Mouse (Mus musculus) midbrain, embryonic 16.5 days (tissue): ENCODE results near the gene Plaur. TPM values are rescaled to one million over a fixed set of nuclear protein-coding genes. Genes with fewer than 3 reads are reported as not detected.

Experiments used
- ATAC-seq: fragments of 200-750 bp; cut with Nextera tagmentation; 2 replicates; pipeline ENCODE4 v1.8.0; 2017; ENCODE audit warnings: moderate TSS enrichment
- H3K27ac ChIP-seq: fragments of 300-500 bp; sonication (generic); 2 replicates; pipeline ENCODE4 v1.5.1; 2014; ENCODE audit warnings: mild to moderate bottlenecking, low read length, mixed read lengths
- H3K27me3 ChIP-seq: fragments of 300-500 bp; sonication (generic); 2 replicates; pipeline ENCODE4 v1.6.1; 2014; ENCODE audit warnings: low read depth, low read length, mixed read lengths; ENCODE audit not compliant: control insufficient read depth, insufficient read depth
- H3K36me3 ChIP-seq: fragments of 300-500 bp; sonication (generic); 2 replicates; pipeline ENCODE4 v1.6.1; 2014; ENCODE audit warnings: mild to moderate bottlenecking, low read length, moderate library complexity, mixed read lengths; ENCODE audit not compliant: control insufficient read depth, insufficient read depth
- H3K4me1 ChIP-seq: fragments of 300-500 bp; sonication (generic); 2 replicates; pipeline ENCODE4 v1.6.1; 2014; ENCODE audit warnings: mild to moderate bottlenecking, low read length, mixed read lengths; ENCODE audit not compliant: control insufficient read depth, insufficient read depth
- H3K4me2 ChIP-seq: fragments of 300-500 bp; sonication (generic); 2 replicates; pipeline ENCODE4 v1.6.1; 2014; ENCODE audit warnings: mild to moderate bottlenecking, low read length, mixed read lengths
- H3K4me3 ChIP-seq: fragments of 300-500 bp; sonication (generic); 2 replicates; pipeline ENCODE4 v1.5.1; 2014; ENCODE audit warnings: low read depth, mild to moderate bottlenecking, low read length, moderate library complexity, mixed read lengths
- H3K9ac ChIP-seq: fragments of 300-500 bp; sonication (generic); 2 replicates; pipeline ENCODE4 v1.6.1; 2014; ENCODE audit warnings: low read depth, low read length, mixed read lengths
- H3K9me3 ChIP-seq: fragments of 300-500 bp; sonication (generic); replicated peaks from 2 replicates; pipeline ENCODE4 v1.6.1; 2014; ENCODE audit warnings: mild to moderate bottlenecking, low read length, mixed read lengths; ENCODE audit not compliant: control insufficient read depth, poor library complexity, severe bottlenecking
- WGBS: fragments of 180-500 bp; shearing (Covaris S2); extraction: QIAGEN DNeasy Blood & Tissue Kit; methylation state at CpG from one replicate; pipeline ENCODE4 v1.1.7; 2014; 5-methylcytosine and 5-hydroxymethylcytosine counted together
- polyA plus RNA-seq: library from polyadenylated mRNA; unstranded; fragments of >200 nt; fragmentation: Nextera tagmentation; extraction: Ambion mirVana; gene quantifications from 2 replicates; pipeline ENCODE4 v1.2.1, GENCODE M21; 2015

The Plaur gene
- polyA plus RNA-seq, 1 experiment from 2014 or later, result 1.6 TPM

- Histone ChIP-seq H3K4me2 (no peak overlapping the region), H3K27me3 (no peaks in the 10 kb centered on the region)
These were observed 22.4 kb upstream of the Plaur start for GRCm38 (mm10) chr7:24439891-24440290.

DNA sequence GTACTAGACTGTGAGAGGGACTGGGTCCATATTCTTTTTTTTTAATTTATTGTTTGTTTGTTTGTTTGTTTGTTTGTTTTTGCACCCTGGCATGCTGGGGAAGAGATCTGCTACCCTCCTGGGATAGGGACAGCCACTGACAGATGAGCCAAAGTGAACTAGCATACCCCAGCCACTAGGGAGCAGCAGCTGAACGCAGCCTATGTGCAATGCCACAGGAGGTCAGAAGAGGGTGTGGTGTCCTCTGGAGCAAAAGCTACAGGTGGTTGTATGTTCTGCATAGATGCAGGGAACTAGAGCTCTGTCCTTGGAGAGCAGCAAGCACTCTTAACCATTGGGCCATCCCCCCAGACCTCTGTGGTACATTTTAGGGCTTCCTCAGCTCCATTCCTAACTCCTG, 20.5 kb upstream of the Plaur start:
- ATAC-seq, result no peak
- H3K27me3 ChIP-seq, result no peaks in the 10 kb centered on the region
- H3K36me3 ChIP-seq, result no peaks in the 10 kb centered on the region
- no peaks in the 10 kb centered on the region for H3K4me1 ChIP-seq
- no peak overlapping the region for H3K27ac ChIP-seq
- H3K9ac ChIP-seq, result no peak overlapping the region
- 18% methylated on average over 1 of the region's 1 CpGs for WGBS
- H3K9me3 ChIP-seq, result no peaks in the 10 kb centered on the region
- no peak overlapping the region for H3K4me3 ChIP-seq
- H3K4me2 ChIP-seq, result no peak overlapping the region

More at GRCm38 (mm10) chr7:24439891-24440290, 22.4 kb upstream of the Plaur start:
- Histone ChIP-seq H3K4me1 (no peaks in the 10 kb centered on the region), H3K9ac (no peak overlapping the region), H3K36me3 (no peaks in the 10 kb centered on the region), H3K27ac (no peak overlapping the region), H3K9me3 (no peaks in the 10 kb centered on the region), H3K4me3 (no peak overlapping the region)
- 74% methylated on average over 7 of the region's 7 CpGs for WGBS
- ATAC-seq, result no peak

GRCm38 (mm10) chr7:24442313-24442712, 20.0 kb upstream of the Plaur start:
- Histone ChIP-seq H3K27me3 (no peaks in the 10 kb centered on the region), H3K4me1 (no peaks in the 10 kb centered on the region), H3K9ac (no peak overlapping the region), H3K9me3 (no peaks in the 10 kb centered on the region), H3K27ac (no peak overlapping the region), H3K4me2 (no peak overlapping the region), H3K36me3 (no peaks in the 10 kb centered on the region), H3K4me3 (no peak overlapping the region)
- WGBS, result 78% methylated on average over 8 of the region's 8 CpGs
- no peak for ATAC-seq

GRCm38 (mm10) chr7:24445266-24445926, 16.9 kb upstream of the Plaur start:
- Histone ChIP-seq H3K4me2 (no peak overlapping the region), H3K4me1 (no peaks in the 10 kb centered on the region), H3K9ac (no peak overlapping the region), H3K4me3 (no peak overlapping the region), H3K27me3 (no peaks in the 10 kb centered on the region), H3K9me3 (no peaks in the 10 kb centered on the region), H3K36me3 (no peaks in the 10 kb centered on the region), H3K27ac (no peak overlapping the region)
- 94% methylated on average over 9 of the region's 9 CpGs for WGBS
- no peak for ATAC-seq

DNA sequence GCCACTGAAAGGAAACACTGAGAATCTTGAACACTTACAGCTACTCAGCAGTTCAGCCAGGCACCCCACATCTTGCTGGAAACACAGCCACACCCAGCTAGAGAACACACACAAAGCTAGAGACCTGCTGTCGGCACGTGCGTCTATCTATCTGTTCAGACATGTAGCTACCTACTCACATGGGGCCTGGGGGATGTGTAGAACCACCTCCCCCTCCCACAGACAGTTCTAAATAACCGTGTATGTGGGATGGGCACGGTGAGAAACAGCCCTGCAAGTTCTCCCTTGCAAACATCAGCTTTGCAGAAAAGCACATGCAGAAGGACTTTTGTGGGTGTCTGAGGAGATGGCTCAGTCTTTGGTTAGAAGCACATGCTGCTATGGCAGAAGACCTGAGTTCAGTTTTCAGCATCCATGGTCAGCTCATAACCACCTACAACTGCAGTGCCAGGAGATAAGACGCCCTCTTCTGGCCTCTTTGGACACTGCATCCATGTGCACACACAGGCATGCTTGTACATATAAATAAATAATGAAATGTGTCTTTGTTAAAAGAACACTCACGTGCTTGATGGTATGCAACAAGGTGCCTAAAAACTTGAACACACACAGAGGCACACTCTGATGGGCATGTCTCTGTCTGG, 15.5 kb upstream of the Plaur start:
- Histone ChIP-seq H3K27ac (no peak overlapping the region), H3K9ac (no peak overlapping the region), H3K4me1 (no peaks in the 10 kb centered on the region), H3K4me2 (no peak overlapping the region), H3K27me3 (no peaks in the 10 kb centered on the region), H3K9me3 (no peaks in the 10 kb centered on the region), H3K36me3 (no peaks in the 10 kb centered on the region), H3K4me3 (no peak overlapping the region)
- no peak for ATAC-seq
- WGBS, result 70% methylated on average over 7 of the region's 7 CpGs

- no peak overlapping the region for H3K4me2 ChIP-seq
- ATAC-seq, result no peak
- H3K27ac ChIP-seq, result no peak overlapping the region
- H3K9ac ChIP-seq, result no peak overlapping the region
- H3K27me3 ChIP-seq, result no peaks in the 10 kb centered on the region
- 69% methylated on average over 14 of the region's 14 CpGs for WGBS
- no peaks in the 10 kb centered on the region for H3K36me3 ChIP-seq
- no peaks in the 10 kb centered on the region for H3K4me1 ChIP-seq
- H3K4me3 ChIP-seq, result no peak overlapping the region
- no peaks in the 10 kb centered on the region for H3K9me3 ChIP-seq
These were observed 13.3 kb upstream of the Plaur start for GRCm38 (mm10) chr7:24448782-24449517.

DNA sequence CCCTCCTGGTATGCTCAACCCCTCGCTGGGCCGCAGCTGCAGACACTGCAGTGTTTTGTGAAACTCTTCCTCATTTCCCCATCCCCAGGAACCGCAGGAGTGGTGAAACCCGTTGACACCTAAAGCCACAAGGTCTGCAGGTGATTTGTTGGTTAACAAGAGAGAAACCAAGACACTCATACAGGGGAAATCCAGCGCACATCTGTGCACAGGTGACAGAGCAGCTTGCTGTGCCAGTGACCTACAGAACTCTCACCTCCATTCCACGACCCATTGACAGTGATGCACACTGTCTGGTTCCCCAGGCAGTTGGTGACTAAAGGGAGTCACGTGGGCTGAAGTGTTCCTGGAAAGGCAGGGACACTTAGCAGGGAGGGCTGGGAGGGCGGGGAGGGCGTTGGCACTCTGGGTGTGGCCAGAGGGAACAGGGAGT, 11.7 kb upstream of the Plaur start:
- no peaks in the 10 kb centered on the region for H3K4me1 ChIP-seq
- H3K9ac ChIP-seq, result no peak overlapping the region
- H3K27me3 ChIP-seq, result no peaks in the 10 kb centered on the region
- H3K27ac ChIP-seq, result no peak overlapping the region
- no peak overlapping the region for H3K4me2 ChIP-seq
- H3K9me3 ChIP-seq, result no peaks in the 10 kb centered on the region
- 71% methylated on average over 9 of the region's 9 CpGs for WGBS
- H3K4me3 ChIP-seq, result no peak overlapping the region
- H3K36me3 ChIP-seq, result no peaks in the 10 kb centered on the region
- no peak for ATAC-seq

GRCm38 (mm10) chr7:24451855-24452311, 10.4 kb upstream of the Plaur start, which contains the start of gene Irgc1:
Irgc1 (minus strand) TSS chr7:24452297.
- no peak for ATAC-seq
- Histone ChIP-seq H3K9me3 (no peaks in the 10 kb centered on the region), H3K36me3 (no peaks in the 10 kb centered on the region), H3K4me2 (no peak within 1 kb of the TSS), H3K27me3 (no peaks in the 10 kb centered on the region), H3K4me3 (no peak within 1 kb of the TSS), H3K9ac (no peak within 1 kb of the TSS), H3K27ac (no peak within 1 kb of the TSS), H3K4me1 (no peaks in the 10 kb centered on the region)
- 81% methylated on average over 9 of the region's 9 CpGs for WGBS

DNA sequence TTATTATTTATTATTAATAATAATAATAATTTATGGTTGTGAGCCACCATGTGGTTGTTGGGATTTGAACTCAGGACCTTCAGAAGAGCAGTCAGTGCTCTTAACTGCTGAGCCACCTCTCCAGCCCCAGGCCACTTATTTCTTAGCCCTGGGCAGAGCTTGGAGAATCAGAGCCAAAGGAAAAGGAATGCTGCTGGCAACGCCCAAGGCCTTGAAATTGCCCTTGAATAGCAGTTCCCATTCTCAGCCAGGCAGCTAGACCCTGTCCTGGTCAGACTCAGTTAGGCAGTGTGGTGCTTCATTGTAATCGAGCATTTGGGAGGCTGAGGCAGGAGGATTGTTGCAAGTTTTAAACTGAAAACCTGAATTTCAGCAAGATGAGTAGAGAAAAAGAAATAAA, 8.1 kb upstream of the Plaur start:
- Histone ChIP-seq H3K4me3 (no peak overlapping the region), H3K9me3 (no peaks in the 10 kb centered on the region), H3K27me3 (no peaks in the 10 kb centered on the region), H3K4me1 (no peaks in the 10 kb centered on the region), H3K36me3 (no peaks in the 10 kb centered on the region), H3K4me2 (no peak overlapping the region), H3K9ac (no peak overlapping the region), H3K27ac (no peak overlapping the region)
- WGBS, result 68% methylated on average over 2 of the region's 2 CpGs
- no peak for ATAC-seq
